Mouse (Mus musculus) left cerebral cortex, postnatal 4 days (tissue): ENCODE data around the gene Nap1l5. TPM values are rescaled to one million over a fixed set of nuclear protein-coding genes. Genes with fewer than 3 reads are reported as not detected.
A peak's percentile ranks its signal among the peaks of the same experiment; 100 is the strongest.

ENCODE experiments used
- DNase-seq: peaks from one replicate; pipeline ENCODE4 v3.0.0-alpha.2; 2022
- intact Hi-C: fragments of 180-260 bp; cut with DNase I; formaldehyde crosslinking; loops from one replicate; pipeline ENCODE4 v1.15.1; 2025
- total RNA-seq, 2 experiments: library from RNA; stranded (reverse); gene quantifications; 2 replicates each; pipeline ENCODE4 v1.2.3; 2021

Nap1l5 gene
- 10 to 100 TPM; 53.5 to 90.9 TPM for total RNA-seq

GRCm38 (mm10) chr6:58906852-58907261, at the start of gene Nap1l5:
Nap1l5 (minus strand) TSS chr6:58907076.
- DNase-seq: peak; percentile 53
- intact Hi-C loops: no loop called here

GRCm38 (mm10) chr6:58951128-58951992, 44.5 kb upstream of the Nap1l5 start:
- intact Hi-C loops: no loop called here
- no peak for DNase-seq

DNA sequence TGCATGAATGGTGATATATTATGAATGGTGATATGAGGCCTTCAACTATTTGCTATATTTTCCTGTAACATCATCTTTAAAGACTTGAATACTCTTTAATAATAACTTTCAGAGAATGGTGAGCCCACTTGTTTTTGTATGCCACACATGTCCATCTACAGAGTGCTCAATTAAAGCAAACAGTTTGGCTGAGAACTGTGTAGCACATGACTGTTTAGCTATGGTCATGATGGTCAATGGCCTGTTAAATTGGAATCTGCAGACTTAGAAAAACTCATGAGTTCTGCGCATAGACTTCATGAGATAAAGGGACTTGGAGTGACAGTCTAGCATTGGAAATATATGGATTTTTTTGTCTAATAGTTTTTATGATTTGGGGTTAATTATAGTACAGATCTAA, 43.5 kb upstream of the Nap1l5 start:
- intact Hi-C loops: no loop called here
- DNase-seq: no peak

DNA sequence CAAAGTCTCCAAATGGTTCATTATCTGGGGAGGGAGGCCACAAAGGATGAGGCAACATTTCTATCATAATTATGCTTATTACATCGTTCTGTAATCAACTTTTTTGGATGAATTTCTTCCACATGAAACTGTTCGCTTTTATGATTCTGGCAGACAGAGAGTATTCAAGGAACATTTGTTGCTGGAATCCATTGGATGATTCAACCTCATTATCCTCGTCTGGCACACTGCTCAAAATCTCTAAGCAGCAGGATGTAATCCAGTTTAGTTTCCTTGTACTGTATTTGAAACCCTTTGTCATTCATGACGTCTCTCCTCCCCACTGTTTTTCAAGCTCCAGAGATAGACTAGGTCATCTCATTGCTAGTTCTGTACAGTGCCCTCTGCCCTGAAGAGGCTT, 40.0 kb upstream of the Nap1l5 start:
- intact Hi-C loops: no loop called here
- no peak for DNase-seq

DNA sequence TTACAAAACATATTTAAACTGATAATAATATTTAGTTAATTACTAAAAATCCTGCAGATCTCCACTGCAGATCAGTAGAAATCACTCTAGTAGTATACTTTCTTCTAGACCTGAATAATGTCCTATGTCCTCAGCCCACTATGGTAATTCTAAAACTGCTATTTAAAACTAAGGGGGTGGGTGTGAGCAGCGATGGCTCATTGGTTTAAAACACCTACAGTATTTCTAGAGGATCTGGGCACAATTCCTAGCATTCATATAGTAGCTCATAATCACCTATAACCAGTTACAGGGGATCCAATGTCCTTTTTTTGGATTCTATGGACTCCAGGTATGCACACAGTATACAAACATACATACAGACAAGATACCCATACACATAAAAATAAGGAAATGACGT, 39.4 kb upstream of the Nap1l5 start:
- no peak for DNase-seq
- intact Hi-C loops: no loop called here

DNA sequence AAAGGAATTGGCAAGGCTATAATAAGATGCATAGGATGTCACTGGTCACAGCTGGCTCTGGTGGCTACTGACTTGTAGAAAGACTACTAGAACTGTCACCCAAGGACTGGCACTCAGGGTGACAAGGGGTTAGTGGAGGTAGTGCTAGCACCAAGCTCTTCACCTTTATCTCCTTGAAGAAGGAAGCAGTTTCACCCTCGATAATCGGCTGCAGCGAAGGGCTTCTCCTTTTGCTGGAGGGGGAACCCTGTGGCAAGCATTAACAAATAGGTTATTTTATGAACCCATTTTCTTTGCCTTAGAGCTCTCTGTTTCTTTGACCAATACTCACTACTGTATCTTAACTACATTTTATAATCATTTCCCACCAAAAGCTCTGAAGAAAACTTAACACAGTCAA, 37.1 kb upstream of the Nap1l5 start:
- intact Hi-C loops: no loop called here
- DNase-seq: no peak

- DNase-seq: no peak
- intact Hi-C loops: no loop called here
Observed at GRCm38 (mm10) chr6:58942276-58942675, 35.4 kb upstream of the Nap1l5 start.

- DNase-seq: no peak
- intact Hi-C loops: no loop called here
Observed at GRCm38 (mm10) chr6:58937726-58938125, 30.9 kb upstream of the Nap1l5 start.

DNA sequence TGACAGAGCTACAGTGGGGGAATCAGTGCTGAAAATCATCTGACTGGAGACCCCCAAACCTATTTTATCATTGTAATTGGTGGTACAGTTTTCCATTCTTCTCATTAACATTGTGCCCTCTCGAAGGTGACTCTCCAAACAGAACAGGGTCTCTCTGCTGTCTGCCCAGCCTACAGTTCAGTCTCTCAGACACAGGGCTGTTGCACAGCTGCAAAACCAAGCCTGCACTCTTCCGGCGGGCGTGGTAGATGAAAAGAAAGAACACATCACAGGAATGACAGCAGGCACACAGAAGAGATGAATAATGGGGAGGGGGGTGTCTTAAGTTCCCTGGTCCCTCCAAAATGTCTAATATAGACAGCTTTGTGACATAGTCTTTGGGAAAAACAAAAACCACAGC, 27.3 kb upstream of the Nap1l5 start:
- DNase-seq: no peak
- intact Hi-C loops: no loop called here

DNA sequence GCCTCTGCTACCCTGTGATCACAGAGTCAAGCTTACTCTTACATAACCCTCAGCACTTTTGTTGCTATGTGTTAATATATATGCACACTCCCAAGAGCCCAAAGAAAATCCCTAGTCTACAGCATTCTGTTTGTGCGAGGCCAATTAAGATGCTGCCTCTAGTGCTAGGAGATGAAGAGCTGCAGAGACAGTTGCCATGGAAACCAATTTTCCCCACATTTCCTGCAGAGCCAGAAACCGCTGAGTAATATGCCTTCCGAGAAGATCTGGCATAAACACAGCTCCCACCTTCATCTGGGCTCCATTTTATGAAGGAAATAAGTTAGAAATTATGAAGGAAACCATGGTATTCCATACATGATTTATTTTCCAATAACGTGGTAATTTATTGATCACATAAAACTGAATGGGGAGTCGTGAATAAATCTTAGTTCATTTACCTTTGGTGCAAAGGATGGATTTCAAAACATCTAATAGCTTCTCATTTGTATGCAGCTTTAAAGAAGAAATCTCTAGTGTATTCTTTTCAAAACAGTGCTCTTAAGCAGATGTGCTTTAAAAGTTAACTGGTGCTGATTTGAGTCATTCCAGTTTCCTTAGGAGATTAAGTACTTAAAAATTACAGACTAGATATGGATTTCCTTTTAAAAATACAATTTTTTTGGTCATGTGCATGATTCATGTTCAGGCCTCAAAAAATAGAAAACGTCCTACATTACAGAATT, 26.5 kb upstream of the Nap1l5 start:
- DNase-seq: peak; percentile 54
- intact Hi-C loops: no loop called here

- DNase-seq: no peak
- intact Hi-C loops: no loop called here
Observed at GRCm38 (mm10) chr6:58932515-58933188, 25.8 kb upstream of the Nap1l5 start.

GRCm38 (mm10) chr6:58931149-58931548, 24.3 kb upstream of the Nap1l5 start:
- intact Hi-C loops: no loop called here
- DNase-seq: no peak

DNA sequence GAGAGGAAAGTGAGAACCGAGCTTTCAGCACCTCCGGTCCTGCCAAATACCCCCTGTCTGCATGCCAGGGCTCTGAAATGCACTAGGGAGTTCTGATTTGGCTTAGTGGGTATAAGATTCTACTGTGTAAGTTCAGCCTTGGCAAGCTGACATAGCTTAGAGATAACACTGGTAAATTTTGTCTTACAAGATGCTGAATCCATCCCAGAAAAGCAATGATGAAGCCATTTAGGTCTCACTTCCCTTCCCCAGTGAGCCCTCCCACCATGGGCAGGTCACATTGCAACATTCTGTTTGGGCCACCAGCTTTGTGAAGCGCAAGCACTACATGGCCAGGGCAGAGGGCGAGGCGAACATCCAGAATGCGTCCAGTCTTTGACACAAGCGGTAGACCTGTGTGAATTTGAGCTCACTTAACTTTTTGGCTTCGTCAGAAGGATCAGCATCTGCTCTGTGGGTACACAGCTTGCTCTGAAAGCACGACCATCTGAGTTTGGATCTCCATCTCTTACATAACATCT, 23.1 kb upstream of the Nap1l5 start:
- intact Hi-C loops: no loop called here
- DNase-seq: no peak

GRCm38 (mm10) chr6:58927881-58928280, 21.0 kb upstream of the Nap1l5 start:
- peak; percentile 27 for DNase-seq
- intact Hi-C loops: no loop called here

- intact Hi-C loops: no loop called here
- no peak for DNase-seq
Observed at GRCm38 (mm10) chr6:58922511-58922910, 15.6 kb upstream of the Nap1l5 start.

GRCm38 (mm10) chr6:58921623-58922022, 14.7 kb upstream of the Nap1l5 start:
- DNase-seq: no peak
- intact Hi-C loops: no loop called here

DNA sequence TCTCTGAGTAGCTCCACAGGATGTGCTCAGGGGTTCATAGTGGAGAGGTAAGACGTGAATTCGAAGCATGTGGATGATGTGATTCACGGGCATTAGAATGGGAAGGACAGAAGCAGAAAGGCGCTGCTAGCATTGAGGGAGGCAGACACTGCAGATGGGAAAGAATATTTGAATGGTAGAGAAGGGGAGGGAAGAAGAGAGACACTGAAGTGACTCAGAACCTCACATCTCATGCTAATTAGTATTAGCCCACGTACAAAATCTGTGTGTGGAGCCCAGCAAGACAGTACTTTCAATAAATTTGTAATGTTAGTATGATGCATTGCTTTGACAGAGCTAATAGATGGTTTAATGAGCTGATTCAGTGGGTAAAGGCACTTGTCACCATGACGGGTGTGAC, 13.9 kb upstream of the Nap1l5 start:
- DNase-seq: no peak
- intact Hi-C loops: no loop called here

GRCm38 (mm10) chr6:58916498-58916897, 9.6 kb upstream of the Nap1l5 start:
- intact Hi-C loops: no loop called here
- no peak for DNase-seq

DNA sequence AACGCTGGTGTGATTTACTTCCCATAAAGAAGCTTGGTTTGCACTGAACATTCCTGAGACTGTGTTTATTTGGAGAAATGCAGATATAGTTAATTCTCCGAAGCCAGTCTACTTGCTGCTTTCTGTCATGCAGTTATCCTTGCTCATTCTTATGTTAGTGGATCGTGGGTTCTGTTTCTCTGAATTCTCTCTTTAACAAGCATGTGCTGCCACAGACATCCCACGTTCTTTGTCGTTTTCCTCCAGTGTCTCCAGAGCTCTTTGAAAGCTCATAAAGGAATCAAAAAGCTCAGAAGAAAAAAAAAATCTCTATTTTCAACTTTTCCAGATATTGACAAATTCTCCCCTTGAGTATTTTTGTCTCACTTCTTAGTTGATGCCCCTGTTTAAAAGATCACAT, 7.1 kb upstream of the Nap1l5 start:
- intact Hi-C loops: no loop called here

DNA sequence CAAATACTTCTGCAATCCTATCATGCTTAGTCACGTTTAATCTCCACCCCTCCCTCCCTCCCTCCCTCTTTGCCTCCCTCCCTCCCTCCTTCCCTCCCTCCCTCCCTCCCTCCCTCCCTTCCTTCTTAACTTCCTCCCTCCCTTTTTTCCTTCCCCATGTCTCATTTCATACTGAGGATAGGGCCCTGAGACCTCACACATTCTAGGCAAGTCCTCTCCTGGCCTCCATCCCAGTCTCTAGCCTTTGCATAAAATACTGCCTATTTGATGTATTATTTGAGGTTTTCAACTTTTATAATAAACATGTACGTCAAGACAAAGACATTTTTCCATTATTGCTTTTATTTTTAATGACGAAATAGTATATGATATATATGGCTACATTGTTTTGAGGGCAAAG, 6.7 kb upstream of the Nap1l5 start:
- intact Hi-C loops: no loop called here
- DNase-seq: no peak

More for the DNA sequence above, 7.1 kb upstream of the Nap1l5 start:
- no peak for DNase-seq

DNA sequence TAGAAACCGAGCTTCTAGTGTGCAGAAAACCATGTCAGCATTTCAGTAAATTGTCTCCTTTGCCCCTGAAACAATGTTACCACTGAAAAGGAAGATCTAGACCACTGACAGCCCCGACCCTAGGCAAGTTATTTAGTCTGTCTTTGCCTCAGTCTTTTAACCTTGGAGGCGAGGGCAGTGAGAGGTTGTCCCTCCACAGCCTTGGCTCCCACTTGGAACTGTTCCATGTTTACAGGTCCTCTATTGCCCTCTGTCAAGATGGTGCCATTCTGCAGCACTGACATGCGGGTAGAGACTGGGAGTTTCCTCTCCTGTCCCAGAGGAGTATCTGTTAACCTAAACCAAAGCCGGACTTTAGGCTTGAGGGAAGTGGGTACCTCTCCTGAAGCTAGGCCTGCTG, 6.0 kb upstream of the Nap1l5 start:
- no peak for DNase-seq
- intact Hi-C loops: no loop called here
